Mouse (Mus musculus) monocyte, adult 59 days (primary cell): ENCODE results near the gene Gm6309. TPM values are rescaled to one million over a fixed set of nuclear protein-coding genes. Genes with fewer than 3 reads are reported as not detected.

Experiments
- total RNA-seq, 2 experiments: library from RNA; stranded (reverse); gene quantifications; one replicate each; pipeline ENCODE4 v1.2.4; 2023

The Gm6309 gene
- not detected for total RNA-seq

GRCm38 (mm10) chr5:146170621-146171020 is at the start of gene Gm6309:
Gene Gm6309 (minus strand): TSS chr5:146170721.

DNA sequence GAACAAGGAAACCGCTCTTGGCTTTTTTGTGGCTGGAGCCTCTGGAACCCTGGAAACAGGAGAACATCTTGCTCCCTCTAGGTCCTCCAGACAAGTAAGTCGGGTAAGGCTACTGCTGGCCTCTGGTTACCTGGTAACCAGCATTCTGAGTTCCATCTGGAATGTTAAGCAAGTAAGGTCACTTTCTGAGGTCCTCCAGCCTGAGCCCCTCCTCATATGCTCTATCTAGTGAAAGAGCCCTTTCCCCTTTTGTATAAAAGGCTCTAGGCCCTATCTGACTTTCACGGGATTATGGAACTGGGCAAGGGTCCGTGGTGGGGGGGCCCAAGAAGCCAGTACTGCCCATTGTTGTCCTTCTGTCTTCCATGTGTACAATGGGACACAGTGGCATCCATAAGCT is 14.7 kb upstream of the Gm6309 start, which contains the start of gene 1700001J03Rik:
Gene 1700001J03Rik, minus strand, starts transcription at position 101 of the 400 bp plus-strand sequence.

DNA sequence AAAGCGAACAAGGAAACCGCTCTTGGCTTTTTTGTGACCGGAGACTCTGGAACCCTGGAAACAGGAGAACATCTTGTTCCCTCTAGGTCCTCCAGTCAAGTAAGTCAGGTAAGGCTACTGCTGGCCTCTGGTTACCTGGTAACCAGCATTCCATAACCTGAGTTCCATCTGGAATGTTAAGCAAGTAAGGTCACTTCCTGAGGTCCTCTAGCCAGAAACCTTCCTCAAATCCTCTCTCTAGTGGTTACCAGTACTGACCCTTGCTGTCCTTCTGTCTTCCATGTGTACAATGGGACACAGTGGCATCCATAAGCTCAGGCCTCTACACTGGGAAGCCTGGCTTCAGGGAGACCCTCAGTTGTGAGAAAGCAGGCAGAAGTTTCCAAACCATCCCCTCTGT is 10.1 kb downstream of the Gm6309 start, which contains the start of gene Gm5565:
Gene Gm5565, minus strand, starts transcription at position 101 of the 400 bp plus-strand sequence.

Other genes starting within 250 kb of the Gm6309 start
- gene Cyp3a25, start 161.1 kb downstream of the Gm6309 start, total RNA-seq, result not detected
- not detected for gene Cyp3a59, start 91.5 kb downstream of the Gm6309 start, total RNA-seq
- gene Gm5565, start 10.2 kb downstream of the Gm6309 start, total RNA-seq, result not detected
- gene 1700001J03Rik, start 14.6 kb upstream of the Gm6309 start, total RNA-seq, result 1 to 10 TPM in 1 of 2 experiments, not detected in 1; 1.5 TPM
- gene Rnf6, start 50.8 kb upstream of the Gm6309 start, total RNA-seq, result 10 to 100 TPM; 39.4 to 47.7 TPM
- 10 to 100 TPM; 31.8 to 40.9 TPM for gene Cdk8, start 60.5 kb upstream of the Gm6309 start, total RNA-seq
- not detected for gene Wasf3, start 214.3 kb upstream of the Gm6309 start, total RNA-seq